Mouse (Mus musculus): ENCODE measurements around the gene Olfr461. TPM values are rescaled to one million over a fixed set of nuclear protein-coding genes. Genes with fewer than 3 reads are reported as not detected.

Olfr461 gene
- 0.05 and 0.08 TPM in 2 replicates for polyA plus RNA-seq (2015; fragmentation: Nextera tagmentation; extraction: Ambion mirVana)

DNA sequence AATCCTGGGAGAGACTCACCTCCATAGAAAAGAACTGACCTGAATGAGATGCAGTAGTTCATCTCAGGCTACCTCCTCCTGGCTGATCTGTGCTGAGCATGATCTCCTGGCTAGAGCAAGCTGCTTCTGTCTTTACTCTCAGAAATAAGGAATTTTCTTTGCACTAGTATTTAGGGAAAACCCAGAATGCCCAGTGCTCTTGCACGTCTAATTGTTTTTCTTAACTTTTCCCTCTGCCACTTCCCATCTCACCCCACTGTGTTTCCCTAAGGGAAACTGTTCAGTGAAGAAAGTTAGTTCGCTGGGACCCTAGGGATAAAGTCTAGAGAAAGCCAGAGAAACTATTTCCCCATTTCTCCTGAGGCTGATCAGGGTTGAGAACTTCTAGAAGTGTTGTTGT, at the start of gene Olfr461:
TSS of gene Olfr461 (minus strand) at position 101 of the 400 bp plus-strand sequence.

DNA sequence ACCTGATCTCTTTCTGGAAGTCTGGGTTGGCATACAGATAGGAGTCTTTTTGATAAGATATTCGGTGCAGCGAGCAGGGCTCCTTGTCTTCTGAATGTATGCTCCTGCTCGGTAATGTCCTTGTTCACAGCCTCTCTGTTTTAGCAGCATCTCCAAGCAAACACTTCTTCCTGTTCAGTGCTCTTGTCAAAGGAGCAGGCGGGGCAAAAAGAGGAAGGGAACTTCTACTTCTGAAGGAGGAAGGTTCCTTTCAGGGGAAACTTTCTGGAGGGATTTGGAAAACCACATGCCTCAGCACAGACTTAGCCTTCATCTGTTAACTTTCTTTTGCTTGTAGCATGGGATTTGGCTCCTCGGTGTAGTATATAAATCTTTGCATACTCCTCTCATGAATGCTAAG, 30.8 kb upstream of the Olfr461 start, which contains the start of gene Clec5a:
TSS of gene Clec5a (minus strand) at position 177 of the 400 bp plus-strand sequence.

DNA sequence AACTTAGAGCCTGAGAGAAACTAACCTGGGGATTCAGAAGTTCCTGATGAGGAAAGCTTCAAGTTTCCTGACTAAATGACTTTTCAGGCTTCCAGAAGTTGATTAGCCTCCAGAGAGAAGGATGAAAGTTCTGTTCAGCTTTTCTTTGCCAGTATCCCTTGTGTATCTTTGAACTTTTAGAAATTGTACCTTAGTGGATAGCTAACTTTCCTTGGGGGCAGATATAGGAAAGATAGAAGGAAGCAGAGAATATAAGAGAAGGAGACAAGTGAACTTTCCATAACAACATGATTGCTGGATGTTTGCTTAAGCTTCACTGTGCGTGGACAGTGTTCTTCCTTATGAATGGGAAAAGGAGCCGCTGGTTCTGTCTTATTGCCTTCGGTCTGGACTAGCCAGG, 14.3 kb upstream of the Olfr461 start, which contains the start of gene Olfr460:
TSS of gene Olfr460 (plus strand) at position 301 of the 400 bp plus-strand sequence.

DNA sequence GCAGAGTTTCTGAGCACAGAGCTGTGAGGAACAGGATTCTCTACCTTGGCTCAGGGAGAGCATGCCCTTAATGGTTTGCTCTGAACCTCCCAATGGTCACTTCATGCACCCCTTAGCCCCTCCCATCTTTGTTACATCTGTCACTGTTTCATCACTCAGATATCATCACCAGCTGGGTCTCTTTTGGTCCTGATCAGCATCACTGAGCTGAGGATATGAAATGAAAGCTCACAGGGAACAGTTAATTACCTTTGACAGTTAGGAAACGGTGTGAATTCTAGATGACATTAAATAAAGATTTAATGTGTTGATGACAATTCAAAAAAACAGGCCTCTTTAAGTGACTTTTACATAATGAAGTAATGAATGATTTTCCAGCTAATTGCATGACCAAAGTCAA, 35.4 kb downstream of the Olfr461 start, which contains the start of gene Prss37:
TSS of gene Prss37 (minus strand) at position 101 of the 400 bp plus-strand sequence.

DNA sequence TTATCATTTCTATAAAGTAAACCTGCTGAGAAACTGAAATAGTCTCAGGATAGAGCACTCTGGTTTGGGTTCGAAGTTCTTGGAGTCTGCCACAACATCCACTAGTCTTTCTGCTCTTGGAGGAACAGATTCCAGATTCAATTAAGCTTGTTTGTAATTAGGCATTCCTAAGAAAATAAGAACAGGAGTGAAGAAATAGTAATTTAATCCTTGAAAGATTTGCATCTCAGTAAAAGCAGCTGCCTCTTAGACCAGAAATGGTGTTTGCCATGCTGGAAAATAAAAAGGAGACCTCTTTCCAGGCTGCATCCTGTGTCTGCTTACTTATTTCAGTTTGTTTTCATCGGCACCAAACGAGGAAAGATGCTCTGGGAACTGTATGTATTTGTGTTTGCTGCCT, 61.6 kb downstream of the Olfr461 start, which contains the start of gene Tas2r108:
TSS of gene Tas2r108 (plus strand) at position 301 of the 400 bp plus-strand sequence.

Other genes with a start within 250 kb of the Olfr461 start
- gene Agk, start 229.9 kb downstream of the Olfr461 start, polyA plus RNA-seq (2015; fragmentation: Nextera tagmentation; extraction: Ambion mirVana): 55.4 and 60.3 TPM in 2 replicates
- 14.4 and 14.9 TPM in 2 replicates for gene E330009J07Rik, start 118.9 kb downstream of the Olfr461 start, polyA plus RNA-seq (2015; fragmentation: Nextera tagmentation; extraction: Ambion mirVana)
- gene Wee2, start 116.0 kb downstream of the Olfr461 start, polyA plus RNA-seq (2015; fragmentation: Nextera tagmentation; extraction: Ambion mirVana): 0.12 and 0.19 TPM in 2 replicates
- gene Ssbp1, start 83.7 kb downstream of the Olfr461 start, polyA plus RNA-seq (2015; fragmentation: Nextera tagmentation; extraction: Ambion mirVana): 81.6 and 88.9 TPM in 2 replicates
- not detected in 2 replicates for gene Tas2r137, start 63.8 kb downstream of the Olfr461 start, polyA plus RNA-seq (2015; fragmentation: Nextera tagmentation; extraction: Ambion mirVana)
- gene Tas2r108, start 61.5 kb downstream of the Olfr461 start, polyA plus RNA-seq (2015; fragmentation: Nextera tagmentation; extraction: Ambion mirVana): 0.53 TPM in 1 of 2 replicates, not detected in the other
- not detected in 2 replicates for gene Prss37, start 35.5 kb downstream of the Olfr461 start, polyA plus RNA-seq (2015; fragmentation: Nextera tagmentation; extraction: Ambion mirVana)
- not detected in 2 replicates for gene Olfr460, start 14.4 kb upstream of the Olfr461 start, polyA plus RNA-seq (2015; fragmentation: Nextera tagmentation; extraction: Ambion mirVana)
- gene Clec5a, start 30.8 kb upstream of the Olfr461 start, polyA plus RNA-seq (2015; fragmentation: Nextera tagmentation; extraction: Ambion mirVana): 1.9 and 2.0 TPM in 2 replicates
- gene Tas2r138, start 58.3 kb upstream of the Olfr461 start, polyA plus RNA-seq (2015; fragmentation: Nextera tagmentation; extraction: Ambion mirVana): not detected in 2 replicates
- 0.08 and 0.31 TPM in 2 replicates for gene Mgam, start 73.8 kb upstream of the Olfr461 start, polyA plus RNA-seq (2015; fragmentation: Nextera tagmentation; extraction: Ambion mirVana)